Mouse (Mus musculus): Measurements from ENCODE around the gene Tnp2.

DNA sequence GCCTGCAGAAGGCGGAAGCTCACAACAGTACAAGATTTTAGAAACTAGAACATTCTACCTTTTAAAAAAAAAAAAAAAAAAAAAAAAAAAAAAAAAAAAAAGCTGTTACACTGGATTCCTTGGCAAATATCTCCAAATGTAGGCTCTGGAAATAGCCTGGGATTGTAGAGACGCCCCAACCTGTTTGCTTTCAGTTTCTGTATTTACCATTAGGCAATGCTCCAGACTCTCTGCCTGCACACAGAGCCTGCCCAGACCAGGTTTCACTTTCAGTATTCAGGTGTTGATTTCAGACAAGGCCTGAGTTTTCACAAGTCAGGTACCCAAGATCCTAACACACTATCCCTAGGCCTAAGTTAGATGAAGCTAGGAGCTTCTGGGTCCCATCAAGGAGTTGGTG, 47.4 kb downstream of the Tnp2 start:
- TF ChIP-seq GATA1 (IDR thresholded peaks at IDR 0.05; ENCODE audit: borderline replicate concordance, low read length) (no peak), FLI1 (IDR thresholded peaks at IDR 0.05; ENCODE audit: low read length) (no peak)
